Comparison of ENCODE assay signal across 9 mouse cellular contexts in genomic region chr11:53529253-53529557, GRCm38 (mm10). TPM values are rescaled to one million over a fixed set of nuclear protein-coding genes. Genes with fewer than 3 reads are reported as not detected.
DNase-seq lines count a peak whose midpoint lies in the region; ATAC-seq lines count a peak whose summit lies in the region.
"Had no signal": no experiment of that assay in that cellular context is flagged by ENCODE, and none has a peak within 500 bp of the region (broad histone marks: within the 10 kb centered on the region; RNA-seq: fewer than 3 reads in every experiment).

No protein-coding gene starts in this region.

- H3K4me2 ChIP-seq in heart, embryonic 16.5 days (ENCODE audit: low read depth, low read length) = peak overlapping the region; percentile 20; the same call in 1 of the 2 replicates

- WGBS in heart, embryonic 16.5 days = 35% methylated on average over 6 of the region's 6 CpGs

- H3K4me1 ChIP-seq in heart, embryonic 16.5 days (ENCODE audit: control insufficient read depth, insufficient read depth, low read length) = peaks cover 49% of the 10 kb centered on the region

- peak overlapping the region; percentile 22; the same call in 1 of the 2 replicates for H3K27ac ChIP-seq in heart, embryonic 16.5 days (ENCODE audit: low read length)

- H3K9me3 ChIP-seq in heart, embryonic 16.5 days (replicated peaks; ENCODE audit: control insufficient read depth, low read length) = no peaks in the 10 kb centered on the region

- ATAC-seq in heart, embryonic 16.5 days (replicated peaks; ENCODE audit: extremely low read depth, insufficient read depth, low FRiP score) = no peak

- no peaks in the 10 kb centered on the region for H3K27me3 ChIP-seq in heart, embryonic 16.5 days (ENCODE audit: control insufficient read depth, insufficient read depth, low read length)

- H3K4me3 ChIP-seq in heart, embryonic 16.5 days (ENCODE audit: low read length) = no peak overlapping the region

- peaks cover 7% of the 10 kb centered on the region for H3K36me3 ChIP-seq in heart, embryonic 16.5 days (ENCODE audit: control insufficient read depth, insufficient read depth)

- peak; percentile 58 for DNase-seq in adrenal gland, postnatal 14 days
- DNase-seq in adrenal gland, postnatal 25 days = no peak
- peak; percentile 59 to 70 for DNase-seq in right cerebral cortex, adult 2 months (ENCODE audit: low spot score in 2 of 2)
- DNase-seq in right cerebral cortex, postnatal 14 days = no peak
- peak; percentile 77 for DNase-seq in skeletal muscle tissue, adult 2 months (ENCODE audit: low read depth, low spot score)
- DNase-seq in T-cell, adult 2 months (ENCODE audit: low spot score) = no peak
- no peak for DNase-seq in thymus, adult 18-20 months

- no peak overlapping the region for H3K9ac ChIP-seq in heart, embryonic 16.5 days (ENCODE audit: low read length)

RNA-seq across cellular contexts. Expression of gene Sept8, which starts 10.1 kb away (rescaled TPM):
- total RNA-seq in adrenal gland, postnatal 14 days (2021) = 39.0 and 42.2 TPM in 2 replicates
- total RNA-seq in adrenal gland, postnatal 25 days (2021) = 44.5 and 44.6 TPM in 2 replicates
- polyA plus RNA-seq in heart, embryonic 16.5 days (2015; fragmentation: Nextera tagmentation; extraction: Ambion mirVana) = 22.9 and 23.3 TPM in 2 replicates

RNA-seq across cellular contexts. Expression of gene Kif3a, which starts 38.0 kb away (rescaled TPM):
- total RNA-seq in adrenal gland, postnatal 14 days (2021) = 28.0 and 31.0 TPM in 2 replicates
- 27.0 and 31.9 TPM in 2 replicates for total RNA-seq in adrenal gland, postnatal 25 days (2021)
- polyA plus RNA-seq in heart, embryonic 16.5 days (2015; fragmentation: Nextera tagmentation; extraction: Ambion mirVana) = 38.3 and 38.9 TPM in 2 replicates

RNA-seq across cellular contexts. Expression of gene Sowaha, which starts 49.1 kb away (rescaled TPM):
- 0.68 and 1.1 TPM in 2 replicates for total RNA-seq in adrenal gland, postnatal 14 days (2021)
- total RNA-seq in adrenal gland, postnatal 25 days (2021) = 0.30 and 0.33 TPM in 2 replicates
- polyA plus RNA-seq in heart, embryonic 16.5 days (2015; fragmentation: Nextera tagmentation; extraction: Ambion mirVana) = 0.17 and 0.18 TPM in 2 replicates
- polyA plus RNA-seq: C2C12 had no signal

RNA-seq across cellular contexts. Expression of gene Gm9945, which starts 49.2 kb away (rescaled TPM):
- not detected in 2 replicates for total RNA-seq in adrenal gland, postnatal 14 days (2021)
- not detected in 2 replicates for total RNA-seq in adrenal gland, postnatal 25 days (2021)
- not detected in 2 replicates for polyA plus RNA-seq in heart, embryonic 16.5 days (2015; fragmentation: Nextera tagmentation; extraction: Ambion mirVana)
- polyA plus RNA-seq: C2C12 had no signal

RNA-seq across cellular contexts. Expression of gene Gm9837, which starts 58.9 kb away (rescaled TPM):
- total RNA-seq in adrenal gland, postnatal 14 days (2021) = not detected in 2 replicates
- total RNA-seq in adrenal gland, postnatal 25 days (2021) = not detected in 2 replicates
- polyA plus RNA-seq in heart, embryonic 16.5 days (2015; fragmentation: Nextera tagmentation; extraction: Ambion mirVana) = not detected in 2 replicates
- polyA plus RNA-seq: C2C12 had no signal

Comparison
In these comparisons a context has a peak if more than half of its experiments do, and no peak if none do; other contexts are left out.
1. DNase-seq: peak in adrenal gland, postnatal 14 days (single experiment), right cerebral cortex, adult 2 months (2 of 2) and skeletal muscle tissue, adult 2 months (single experiment); none in adrenal gland, postnatal 25 days (single experiment), right cerebral cortex, postnatal 14 days (single experiment), T-cell, adult 2 months (single experiment) and thymus, adult 18-20 months (0 of 2).